Mouse (Mus musculus): ENCODE results near the gene Gsg1. TPM values are rescaled to one million over a fixed set of nuclear protein-coding genes. Genes with fewer than 3 reads are reported as not detected.
A peak's percentile ranks its signal among the peaks of the same experiment; 100 is the strongest.

Gsg1 gene
- total RNA-seq, 4 experiments from 2014 or later, result not detected

GRCm38 (mm10) chr6:135204869-135205268 lies 49.3 kb downstream of the Gsg1 start:
- no peak for DNase-seq

GRCm38 (mm10) chr6:135203737-135204136 lies 50.4 kb downstream of the Gsg1 start:
- DNase-seq, result no peak

GRCm38 (mm10) chr6:135202668-135203067 lies 51.5 kb downstream of the Gsg1 start:
- DNase-seq, result no peak

- DNase-seq, result no peak
Observed at GRCm38 (mm10) chr6:135200122-135200957, 53.8 kb downstream of the Gsg1 start.

- DNase-seq, result no peak
Observed at GRCm38 (mm10) chr6:135198726-135199125, 55.4 kb downstream of the Gsg1 start.

GRCm38 (mm10) chr6:135197921-135198532 lies 56.1 kb downstream of the Gsg1 start, which contains the start of the genes Fam234b and Hebp1:
Gene Fam234b, plus strand, starts transcription at chr6:135197977.
Gene Hebp1, minus strand, starts transcription at chr6:135198022.
- DNase-seq, result peak; percentile 79

- DNase-seq, result no peak
Observed at GRCm38 (mm10) chr6:135197446-135197845, 56.7 kb downstream of the Gsg1 start.

- DNase-seq, result no peak
Observed at GRCm38 (mm10) chr6:135196707-135197106, 57.4 kb downstream of the Gsg1 start.

GRCm38 (mm10) chr6:135194907-135195306 lies 59.2 kb downstream of the Gsg1 start:
- no peak for DNase-seq

- DNase-seq, result no peak
Observed at GRCm38 (mm10) chr6:135193733-135194132, 60.4 kb downstream of the Gsg1 start.

GRCm38 (mm10) chr6:135192993-135193392 lies 61.2 kb downstream of the Gsg1 start:
- peak; percentile 69 for DNase-seq

- no peak for DNase-seq
Observed at GRCm38 (mm10) chr6:135191906-135192305, 62.2 kb downstream of the Gsg1 start.

GRCm38 (mm10) chr6:135190122-135190521 lies 64.0 kb downstream of the Gsg1 start:
- DNase-seq, result no peak

GRCm38 (mm10) chr6:135188629-135189028 lies 65.5 kb downstream of the Gsg1 start:
- DNase-seq, result no peak

Other genes starting within 250 kb of the Gsg1 start
- 10 to 100 TPM; 68.5 to 72.8 (median 72.4) TPM for gene Ddx47, start 242.7 kb downstream of the Gsg1 start, total RNA-seq (2022)
- under 1 TPM; 0.27 to 0.59 (median 0.41) TPM for gene Gprc5a, start 188.7 kb downstream of the Gsg1 start, total RNA-seq (2022)
- gene Gprc5d, start 136.1 kb downstream of the Gsg1 start, total RNA-seq (2022), result not detected
- 10 to 100 TPM; 26.3 to 39.8 (median 36.7) TPM for gene Fam234b, start 56.4 kb downstream of the Gsg1 start, total RNA-seq (2022)
- gene Hebp1, start 56.3 kb downstream of the Gsg1 start, total RNA-seq (2022), result 10 to 100 TPM; 13.4 to 37.5 (median 24.8) TPM
- gene Pbp2, start 56.1 kb upstream of the Gsg1 start, total RNA-seq (2022), result not detected
- 10 to 100 TPM; 19.4 to 64.7 (median 34.7) TPM for gene Emp1, start 108.2 kb upstream of the Gsg1 start, total RNA-seq (2022)

All from adrenal gland, adult 8-10 months (tissue).